Mouse (Mus musculus) lung, postnatal 14 days (tissue): Measurements from ENCODE around the gene Zfp367.

ENCODE experiments used
- DNase-seq: peaks from one replicate; pipeline ENCODE4 v3.0.0; 2021

Zfp367 gene

DNA sequence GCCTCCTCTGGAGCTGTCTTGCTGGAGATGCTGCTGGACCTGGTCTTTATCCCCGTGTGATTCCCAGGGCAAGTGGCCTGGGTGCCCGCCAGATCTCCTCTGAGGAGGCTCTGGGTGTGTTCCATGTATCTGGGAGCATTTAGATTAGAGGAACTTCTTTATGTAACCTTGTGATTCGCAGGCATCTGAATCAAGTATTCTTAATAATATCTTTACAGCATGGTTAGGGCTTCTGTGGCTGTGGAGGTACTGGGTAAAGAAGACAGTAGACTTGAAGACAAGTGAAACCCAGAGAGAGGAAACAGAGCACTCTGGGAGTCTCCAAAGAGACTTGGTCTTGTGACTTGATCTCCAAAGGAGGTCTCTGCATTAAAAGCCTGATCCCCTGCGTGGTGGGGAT lies 63.9 kb downstream of the Zfp367 start, which contains the start of gene Hsd17b3:
Gene Hsd17b3, minus strand, starts transcription at position 101 of the 400 bp plus-strand sequence.
- DNase-seq, result no peak

DNA sequence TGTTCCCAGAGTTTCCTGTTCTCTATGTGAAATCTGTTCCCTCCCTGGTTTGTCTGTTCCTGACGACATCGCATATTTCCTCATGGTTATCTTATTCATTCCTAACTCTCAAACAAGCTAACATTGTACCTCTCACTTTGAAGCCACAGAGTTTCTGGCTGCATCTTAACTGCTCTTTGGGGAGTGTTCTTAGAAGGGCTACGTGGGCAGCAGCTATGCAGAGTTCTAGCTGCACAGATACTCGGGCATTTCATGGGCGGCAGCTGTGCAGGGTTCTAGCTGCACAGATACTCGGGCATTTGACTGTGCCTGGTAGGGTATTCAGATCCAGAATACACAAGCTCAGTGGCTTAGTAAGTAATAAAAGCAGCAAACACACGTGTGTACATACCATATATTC lies 64.9 kb downstream of the Zfp367 start:
- no peak for DNase-seq

DNA sequence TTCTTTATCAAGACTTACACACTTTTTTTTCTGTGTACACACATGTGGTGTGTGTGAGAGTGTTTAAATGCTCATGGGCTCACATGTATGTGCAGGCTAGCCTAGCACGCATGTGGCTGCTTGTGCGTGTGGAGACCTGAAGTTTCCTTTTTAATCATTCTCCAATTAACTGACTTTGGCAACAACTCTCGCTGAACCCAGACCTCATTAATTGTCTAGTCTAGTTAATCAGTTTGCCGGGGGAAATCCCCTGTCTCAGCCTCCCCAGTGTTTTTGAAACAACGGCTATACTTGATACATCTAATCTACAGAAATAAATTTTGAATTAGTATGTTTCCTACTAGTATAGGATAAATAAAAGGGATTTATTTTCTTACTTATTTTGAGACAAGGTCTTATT lies 67.0 kb downstream of the Zfp367 start:
- DNase-seq, result no peak

DNA sequence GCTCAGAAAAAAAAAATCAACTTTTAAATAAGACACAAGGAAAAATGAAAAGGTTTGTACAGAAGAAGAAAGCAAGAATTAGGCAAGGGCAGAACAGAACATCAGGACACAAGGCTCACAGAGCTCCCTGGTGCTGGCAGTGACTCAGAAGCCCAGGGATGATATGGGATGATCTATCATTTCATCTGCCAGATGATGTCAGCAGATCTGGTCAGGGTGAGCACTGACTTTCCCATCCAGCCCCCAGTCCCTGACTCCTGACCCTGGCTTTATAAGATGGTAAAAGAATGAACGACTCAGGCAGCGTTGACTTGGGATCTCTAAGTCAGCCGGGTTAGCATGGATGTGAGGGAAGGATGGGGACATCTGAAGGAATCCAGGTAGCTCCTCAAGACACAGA lies 69.7 kb downstream of the Zfp367 start:
- DNase-seq, result no peak
